Mouse (Mus musculus): ENCODE data around the gene Prdm11. TPM values are rescaled to one million over a fixed set of nuclear protein-coding genes. Genes with fewer than 3 reads are reported as not detected.

The Prdm11 gene
- polyA plus RNA-seq, 1 experiment from 2014 or later: 2.7 TPM

DNA sequence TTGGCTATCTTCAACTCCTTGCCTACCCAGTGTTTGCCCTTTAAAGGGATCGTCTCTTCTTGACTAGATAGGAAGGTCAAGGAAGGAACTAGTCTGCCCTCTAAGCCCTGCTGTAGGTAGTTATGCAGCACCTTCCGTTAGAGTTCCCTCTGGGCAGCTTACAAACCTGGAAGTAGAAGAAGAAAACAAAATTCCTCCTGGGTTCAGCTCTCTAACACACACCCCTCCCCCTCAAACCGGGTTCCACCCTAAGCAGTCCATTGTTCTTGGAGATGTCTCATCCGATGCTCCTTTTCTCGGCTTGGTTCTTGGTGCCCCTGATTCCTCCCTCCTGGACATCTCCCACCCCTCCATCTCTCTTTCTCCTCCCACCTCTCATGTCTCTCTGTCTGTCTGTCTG, 116.3 kb downstream of the Prdm11 start:
- no peaks in the 10 kb centered on the region for H3K4me1 ChIP-seq (ENCODE audit: control insufficient read depth, insufficient read depth, low read length)
- no peaks in the 10 kb centered on the region for H3K36me3 ChIP-seq (replicated peaks; ENCODE audit: control insufficient read depth, insufficient read depth, low read depth, low read length)
- H3K27me3 ChIP-seq (ENCODE audit: control insufficient read depth, insufficient read depth, low read length): no peaks in the 10 kb centered on the region
- H3K9ac ChIP-seq (replicated peaks; ENCODE audit: low read length): no peak overlapping the region
- ATAC-seq (replicated peaks; ENCODE audit: insufficient number of reproducible peaks, low FRiP score, low TSS enrichment, low read depth) (no peak), DNase-seq (ENCODE audit: low spot score) (no peak)
- H3K4me2 ChIP-seq (ENCODE audit: low read depth, low read length): no peak overlapping the region
- H3K9me3 ChIP-seq (replicated peaks; ENCODE audit: control insufficient read depth, low read length): no peaks in the 10 kb centered on the region
- H3K27ac ChIP-seq (replicated peaks; ENCODE audit: low read depth, low read length): no peak overlapping the region
- WGBS: 69% methylated on average over 5 of the region's 5 CpGs
- no peak overlapping the region for H3K4me3 ChIP-seq (ENCODE audit: low read depth, low read length)

DNA sequence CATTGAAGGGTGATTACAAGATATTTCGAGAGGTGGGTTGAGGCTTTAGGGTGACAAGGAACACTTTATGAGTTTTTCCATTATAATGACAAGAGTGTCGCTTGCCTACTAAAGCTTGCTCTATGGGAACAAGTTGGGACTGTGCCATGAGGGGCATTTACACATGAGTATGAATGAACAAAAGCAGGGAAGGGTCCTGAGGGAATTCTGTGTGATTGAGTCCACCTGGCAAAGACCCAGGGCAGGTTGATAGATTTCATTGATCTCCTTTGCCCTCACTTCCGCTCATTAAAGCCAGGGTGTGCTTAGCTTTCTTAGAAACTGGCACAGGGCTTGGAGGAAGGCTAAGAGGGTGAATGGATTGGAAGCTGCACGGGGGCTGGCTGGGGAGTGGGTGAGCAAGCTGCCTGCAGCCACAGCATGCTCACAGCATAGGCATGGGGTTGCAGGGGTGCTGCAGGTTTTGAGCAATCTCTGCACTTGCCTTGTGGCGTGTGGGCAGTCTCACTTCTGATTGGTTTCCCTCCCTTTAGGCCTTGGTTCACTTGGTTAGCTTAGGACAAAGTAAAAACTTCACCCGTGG, 121.2 kb downstream of the Prdm11 start:
- no peak overlapping the region for H3K4me3 ChIP-seq (ENCODE audit: low read depth, low read length)
- no peaks in the 10 kb centered on the region for H3K27me3 ChIP-seq (ENCODE audit: control insufficient read depth, insufficient read depth, low read length)
- 71% methylated on average over 6 of the region's 6 CpGs for WGBS
- no peak overlapping the region for H3K4me2 ChIP-seq (ENCODE audit: low read depth, low read length)
- H3K4me1 ChIP-seq (ENCODE audit: control insufficient read depth, insufficient read depth, low read length): no peaks in the 10 kb centered on the region
- H3K36me3 ChIP-seq (replicated peaks; ENCODE audit: control insufficient read depth, insufficient read depth, low read depth, low read length): no peaks in the 10 kb centered on the region
- no peak overlapping the region for H3K9ac ChIP-seq (replicated peaks; ENCODE audit: low read length)
- H3K27ac ChIP-seq (replicated peaks; ENCODE audit: low read depth, low read length): no peak overlapping the region
- no peak for ATAC-seq (replicated peaks; ENCODE audit: insufficient number of reproducible peaks, low FRiP score, low TSS enrichment, low read depth)
- H3K9me3 ChIP-seq (replicated peaks; ENCODE audit: control insufficient read depth, low read length): no peaks in the 10 kb centered on the region
- no peak for DNase-seq (ENCODE audit: low spot score)

DNA sequence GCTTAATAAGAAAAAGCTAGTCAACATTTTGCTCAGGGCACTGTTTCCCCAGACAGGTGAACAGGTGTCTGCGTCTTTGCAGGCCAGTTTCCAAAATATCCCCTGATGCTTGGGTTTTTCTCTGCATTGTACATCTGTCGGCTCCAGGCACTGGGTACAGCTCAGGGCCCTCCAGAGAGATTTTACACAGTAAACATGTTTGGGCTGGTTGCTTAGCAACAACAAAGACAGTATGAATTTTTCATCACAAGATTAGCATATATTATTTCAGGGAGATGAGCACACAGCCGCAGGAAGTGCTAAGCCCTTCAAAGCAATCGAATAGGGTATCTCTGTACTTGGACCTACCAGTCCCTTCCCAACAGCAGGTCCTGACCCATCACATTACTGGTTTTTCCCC, 125.3 kb downstream of the Prdm11 start:
- Histone ChIP-seq H3K4me1 (ENCODE audit: control insufficient read depth, insufficient read depth, low read length) (no peaks in the 10 kb centered on the region), H3K36me3 (replicated peaks; ENCODE audit: control insufficient read depth, insufficient read depth, low read depth, low read length) (no peaks in the 10 kb centered on the region), H3K4me3 (ENCODE audit: low read depth, low read length) (no peak overlapping the region), H3K4me2 (ENCODE audit: low read depth, low read length) (no peak overlapping the region), H3K27me3 (ENCODE audit: control insufficient read depth, insufficient read depth, low read length) (0 out of 2 replicates have a peak, but pooled peaks cover 4% of the 10 kb centered on the region), H3K9me3 (replicated peaks; ENCODE audit: control insufficient read depth, low read length) (no peaks in the 10 kb centered on the region), H3K27ac (replicated peaks; ENCODE audit: low read depth, low read length) (no peak overlapping the region), H3K9ac (replicated peaks; ENCODE audit: low read length) (no peak overlapping the region)
- WGBS: 89% methylated on average over 4 of the region's 4 CpGs
- ATAC-seq (replicated peaks; ENCODE audit: insufficient number of reproducible peaks, low FRiP score, low TSS enrichment, low read depth): no peak
- DNase-seq (ENCODE audit: low spot score): no peak

DNA sequence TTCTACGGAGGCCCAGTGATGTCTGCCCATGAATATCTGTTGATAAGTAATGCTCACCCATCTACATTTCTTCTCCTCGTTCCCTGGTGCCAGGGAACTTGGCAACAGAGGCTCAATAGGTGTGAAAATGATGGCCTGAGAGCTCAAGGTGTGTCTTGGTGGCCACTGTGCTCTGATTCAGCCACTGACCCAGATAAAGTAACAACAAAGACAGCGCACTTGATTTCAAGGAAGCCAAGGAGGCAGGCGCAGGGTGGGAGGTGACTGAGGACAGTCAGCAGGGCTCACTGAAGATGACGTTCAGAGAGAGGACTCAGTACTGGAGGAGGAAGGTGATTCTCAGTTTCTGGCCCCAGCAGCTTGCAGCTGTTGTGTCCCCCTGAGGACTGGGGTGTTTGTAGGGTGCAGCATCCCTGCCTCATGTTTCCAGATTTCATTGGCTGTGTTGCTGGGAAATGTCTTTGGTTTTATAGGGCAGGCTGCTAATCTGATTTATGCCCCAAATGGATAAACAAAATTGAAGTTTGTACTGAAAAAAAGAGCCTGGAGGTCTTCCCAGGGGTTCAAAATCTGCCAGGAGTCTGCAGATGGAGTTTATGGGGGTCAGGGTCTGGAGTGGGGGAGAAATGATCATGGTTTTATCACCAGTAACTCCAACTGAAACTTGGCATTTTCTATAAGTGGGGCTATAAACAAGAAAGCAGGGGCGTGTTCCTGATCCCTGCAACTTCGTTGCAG, 128.4 kb downstream of the Prdm11 start:
- DNase-seq (ENCODE audit: low spot score): no peak
- H3K4me2 ChIP-seq (ENCODE audit: low read depth, low read length): no peak overlapping the region
- H3K4me3 ChIP-seq (ENCODE audit: low read depth, low read length): no peak overlapping the region
- no peaks in the 10 kb centered on the region for H3K36me3 ChIP-seq (replicated peaks; ENCODE audit: control insufficient read depth, insufficient read depth, low read depth, low read length)
- H3K9me3 ChIP-seq (replicated peaks; ENCODE audit: control insufficient read depth, low read length): no peaks in the 10 kb centered on the region
- WGBS: 49% methylated on average over 7 of the region's 7 CpGs
- no peaks in the 10 kb centered on the region; the same call in 1 of the 2 replicates for H3K4me1 ChIP-seq (ENCODE audit: control insufficient read depth, insufficient read depth, low read length)
- ATAC-seq (replicated peaks; ENCODE audit: insufficient number of reproducible peaks, low FRiP score, low TSS enrichment, low read depth): no peak
- H3K27ac ChIP-seq (replicated peaks; ENCODE audit: low read depth, low read length): no peak overlapping the region
- H3K27me3 ChIP-seq (ENCODE audit: control insufficient read depth, insufficient read depth, low read length): peaks cover 18% of the 10 kb centered on the region
- no peak overlapping the region for H3K9ac ChIP-seq (replicated peaks; ENCODE audit: low read length)

DNA sequence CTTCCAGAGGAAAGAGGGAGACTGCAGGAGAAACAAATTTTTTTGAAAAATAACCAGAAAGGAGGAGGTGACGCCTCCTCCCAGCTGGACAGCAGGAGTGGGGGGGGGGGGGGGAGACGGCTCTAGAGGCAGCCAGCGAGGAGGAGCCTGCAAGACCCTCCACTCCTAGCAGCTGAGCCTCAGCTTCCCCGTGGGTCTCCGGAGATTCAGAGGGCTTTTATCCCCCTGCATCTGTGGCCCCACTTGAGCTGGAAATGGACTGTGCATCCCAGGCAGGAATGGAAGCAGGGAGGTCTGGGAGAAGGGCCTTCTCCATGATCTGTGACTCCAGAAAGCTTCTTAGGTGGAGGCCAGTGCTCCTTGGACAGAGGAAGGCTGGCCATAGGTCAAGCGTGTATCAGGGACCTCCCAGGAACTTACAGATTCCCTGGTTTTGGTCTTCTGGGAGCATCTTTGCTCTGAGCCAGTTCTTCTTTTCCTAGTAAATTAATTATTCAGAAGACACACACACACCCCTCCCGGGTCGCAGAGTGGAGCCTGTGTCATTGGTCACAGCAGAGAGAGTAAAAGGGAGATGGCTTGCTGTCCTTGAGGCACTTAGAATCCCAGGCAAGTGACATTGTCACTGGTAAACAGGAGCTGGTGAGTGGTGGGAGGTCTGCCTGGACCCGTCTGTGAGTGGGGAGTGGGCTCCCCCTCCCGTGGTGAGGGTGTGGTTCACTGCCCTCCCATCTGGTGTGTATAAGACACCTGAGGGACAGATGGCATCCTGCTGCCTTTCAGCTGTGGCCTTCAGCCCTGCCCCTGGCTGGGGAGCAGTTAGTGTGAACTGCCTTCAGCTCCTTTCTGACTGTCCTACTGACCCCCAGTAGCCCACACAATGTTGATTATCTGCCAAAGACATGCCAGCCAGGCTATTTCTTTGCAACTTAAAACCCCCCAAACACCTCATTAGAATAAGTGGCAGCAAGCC, 130.0 kb downstream of the Prdm11 start:
- Histone ChIP-seq H3K9me3 (replicated peaks; ENCODE audit: control insufficient read depth, low read length) (no peaks in the 10 kb centered on the region), H3K9ac (replicated peaks; ENCODE audit: low read length) (no peak overlapping the region; the same call in 1 of the 2 replicates), H3K4me3 (ENCODE audit: low read depth, low read length) (peak overlapping the region; percentile 34), H3K36me3 (replicated peaks; ENCODE audit: control insufficient read depth, insufficient read depth, low read depth, low read length) (no peaks in the 10 kb centered on the region), H3K4me2 (ENCODE audit: low read depth, low read length) (peak overlapping the region; percentile 72), H3K27ac (replicated peaks; ENCODE audit: low read depth, low read length) (0 out of 2 replicates have a peak overlapping the region, but pooled peaks have one; percentile 17), H3K27me3 (ENCODE audit: control insufficient read depth, insufficient read depth, low read length) (peaks cover 18% of the 10 kb centered on the region), H3K4me1 (ENCODE audit: control insufficient read depth, insufficient read depth, low read length) (no peaks in the 10 kb centered on the region; the same call in 1 of the 2 replicates)
- 13% methylated on average over 8 of the region's 10 CpGs for WGBS
- DNase-seq (ENCODE audit: low spot score) (no peak), ATAC-seq (replicated peaks; ENCODE audit: insufficient number of reproducible peaks, low FRiP score, low TSS enrichment, low read depth) (peak; percentile 55)

Other genes starting within 250 kb of the Prdm11 start
- gene Syt13, start 131.1 kb downstream of the Prdm11 start, polyA plus RNA-seq (2014; fragmentation: Nextera tagmentation; extraction: Ambion mirVana): 9.0 and 10.5 TPM in 2 replicates
- gene Trp53i11, start 141.4 kb upstream of the Prdm11 start, polyA plus RNA-seq (2014; fragmentation: Nextera tagmentation; extraction: Ambion mirVana): 53.6 and 69.0 TPM in 2 replicates